Mouse (Mus musculus): Measurements from ENCODE around the gene Frem3.

GRCm38 (mm10) chr8:80738046-80738387 lies 127.1 kb downstream of the Frem3 start:
- TF ChIP-seq CTCF (IDR thresholded peaks at IDR 0.05) = no peak
- no peak for TF ChIP-seq EP300 (IDR thresholded peaks at IDR 0.05)

Measured in lung, postnatal 0 days (tissue).